Mouse (Mus musculus) intestine, embryonic 16.5 days (tissue): Measurements from ENCODE around the gene Hist2h2ab. TPM values are rescaled to one million over a fixed set of nuclear protein-coding genes. Genes with fewer than 3 reads are reported as not detected.
A peak's percentile ranks its signal among the peaks of the same experiment; 100 is the strongest.
"Not testable (repeated sequence)": the region's sequence is repeated elsewhere in the genome, so short reads cannot be mapped to it uniquely, and the experiment has no call there.

Experiments used
- ATAC-seq: fragments of 200-750 bp; cut with Nextera tagmentation; 2 replicates; pipeline ENCODE4 v1.8.0; 2017; ENCODE audit warnings: moderate TSS enrichment, moderate library complexity
- H3K27ac ChIP-seq: fragments of 300-500 bp; sonication (generic); 2 replicates; pipeline ENCODE4 v1.5.1; 2014; ENCODE audit warnings: mild to moderate bottlenecking, low read length
- H3K27me3 ChIP-seq: fragments of 300-500 bp; sonication (generic); replicated peaks from 2 replicates; pipeline ENCODE4 v1.6.1; 2014; ENCODE audit warnings: low read length, control low read depth, mixed read lengths; ENCODE audit not compliant: control insufficient read depth, insufficient read depth
- H3K36me3 ChIP-seq: fragments of 300-500 bp; sonication (generic); 2 replicates; pipeline ENCODE4 v1.6.1; 2014; ENCODE audit warnings: low read length, control low read depth; ENCODE audit not compliant: control insufficient read depth, insufficient read depth
- H3K4me1 ChIP-seq: fragments of 300-500 bp; sonication (generic); 2 replicates; pipeline ENCODE4 v1.6.1; 2014; ENCODE audit warnings: low read length, control low read depth, mixed read lengths; ENCODE audit not compliant: control insufficient read depth, insufficient read depth
- H3K4me2 ChIP-seq: fragments of 300-500 bp; sonication (generic); 2 replicates; pipeline ENCODE4 v1.6.1; 2014; ENCODE audit warnings: low read depth, low read length, control low read depth
- H3K4me3 ChIP-seq: fragments of 300-500 bp; sonication (generic); 2 replicates; pipeline ENCODE4 v1.5.1; 2014; ENCODE audit warnings: mild to moderate bottlenecking, low read length
- H3K9ac ChIP-seq: fragments of 300-500 bp; sonication (generic); 2 replicates; pipeline ENCODE4 v1.6.1; 2014; ENCODE audit warnings: low read depth, low read length
- H3K9me3 ChIP-seq: fragments of 300-500 bp; sonication (generic); 2 replicates; pipeline ENCODE4 v1.6.1; 2016; ENCODE audit warnings: low read length, control low read depth; ENCODE audit not compliant: control insufficient read depth
- WGBS: fragments of 180-500 bp; shearing (Covaris S2); extraction: QIAGEN DNeasy Blood & Tissue Kit; methylation state at CpG from one replicate; pipeline ENCODE4 v1.1.7; 2014; 5-methylcytosine and 5-hydroxymethylcytosine counted together
- polyA plus RNA-seq: library from polyadenylated mRNA; unstranded; fragments of >200 nt; fragmentation: Nextera tagmentation; extraction: Ambion mirVana; gene quantifications from 2 replicates; pipeline ENCODE4 v1.2.1, GENCODE M21; 2015

Hist2h2ab gene
- polyA plus RNA-seq, 1 experiment from 2014 or later = 0.70 TPM

GRCm38 (mm10) chr3:96262216-96262875 lies 42.7 kb downstream of the Hist2h2ab start:
- H3K27ac ChIP-seq = peak overlapping the region; percentile 98
- H3K4me1 ChIP-seq = peaks cover 15% of the 10 kb centered on the region; the same call in 1 of the 2 replicates
- H3K27me3 ChIP-seq = no peaks in the 10 kb centered on the region
- peak; percentile 81 for ATAC-seq
- peak overlapping the region; percentile 82 for H3K9ac ChIP-seq
- under 1% methylated on average over 19 of the region's 19 CpGs for WGBS
- peak overlapping the region; percentile 67 for H3K4me2 ChIP-seq
- no peaks in the 10 kb centered on the region for H3K36me3 ChIP-seq
- H3K9me3 ChIP-seq = no peaks in the 10 kb centered on the region
- peak overlapping the region; percentile 64 for H3K4me3 ChIP-seq

- Histone ChIP-seq H3K27me3 (no peaks in the 10 kb centered on the region), H3K4me3 (peak within 1 kb of the TSS; percentile 64), H3K36me3 (no peaks in the 10 kb centered on the region), H3K4me1 (peaks cover 17% of the 10 kb centered on the region; the same call in 1 of the 2 replicates), H3K9ac (peak within 1 kb of the TSS; percentile 82), H3K4me2 (peak within 1 kb of the TSS; percentile 67), H3K9me3 (no peaks in the 10 kb centered on the region), H3K27ac (peak within 1 kb of the TSS; percentile 98)
- under 1% methylated on average over 40 of the region's 40 CpGs for WGBS
- peak; percentile 87 for ATAC-seq
These were observed 43.4 kb downstream of the Hist2h2ab start, which contains the start of gene Hist2h4 for GRCm38 (mm10) chr3:96262979-96263550. Hist2h4 (minus strand) TSS chr3:96263311.

GRCm38 (mm10) chr3:96263558-96264403 lies 44.1 kb downstream of the Hist2h2ab start:
- peak; percentile 36 for ATAC-seq
- 6% methylated on average over 27 of the region's 27 CpGs for WGBS
- Histone ChIP-seq H3K4me2 (peak overlapping the region; percentile 55), H3K27ac (peak overlapping the region; percentile 97), H3K4me3 (peak overlapping the region; percentile 64), H3K27me3 (no peaks in the 10 kb centered on the region), H3K9me3 (no peaks in the 10 kb centered on the region), H3K4me1 (peaks cover 17% of the 10 kb centered on the region; the same call in 1 of the 2 replicates), H3K9ac (peak overlapping the region; percentile 79), H3K36me3 (no peaks in the 10 kb centered on the region)

- Histone ChIP-seq H3K27ac (peak overlapping the region; percentile 97), H3K4me3 (peak overlapping the region; percentile 64; the same call in 1 of the 2 replicates), H3K9me3 (no peaks in the 10 kb centered on the region), H3K9ac (peak overlapping the region; percentile 79), H3K4me2 (peak overlapping the region; percentile 55), H3K4me1 (peaks cover 17% of the 10 kb centered on the region; the same call in 1 of the 2 replicates), H3K27me3 (no peaks in the 10 kb centered on the region), H3K36me3 (no peaks in the 10 kb centered on the region)
- 73% methylated on average over 7 of the region's 7 CpGs for WGBS
- no peak for ATAC-seq
These were observed 44.8 kb downstream of the Hist2h2ab start for GRCm38 (mm10) chr3:96264404-96264949.

GRCm38 (mm10) chr3:96266132-96266710 lies 46.6 kb downstream of the Hist2h2ab start:
- no peaks in the 10 kb centered on the region for H3K9me3 ChIP-seq
- no peak overlapping the region for H3K4me3 ChIP-seq
- H3K36me3 ChIP-seq = no peaks in the 10 kb centered on the region
- H3K27me3 ChIP-seq = no peaks in the 10 kb centered on the region
- no peak overlapping the region for H3K4me2 ChIP-seq
- peaks cover 20% of the 10 kb centered on the region for H3K4me1 ChIP-seq
- 86% methylated on average over 8 of the region's 8 CpGs for WGBS
- H3K9ac ChIP-seq = no peak overlapping the region
- ATAC-seq = no peak
- H3K27ac ChIP-seq = no peak overlapping the region

GRCm38 (mm10) chr3:96267541-96267940 lies 47.9 kb downstream of the Hist2h2ab start:
- Histone ChIP-seq H3K36me3 (no peaks in the 10 kb centered on the region), H3K27ac (peak overlapping the region; percentile 92), H3K9ac (no peak overlapping the region), H3K4me2 (peak overlapping the region; percentile 57; the same call in 1 of the 2 replicates), H3K9me3 (no peaks in the 10 kb centered on the region), H3K4me1 (peaks cover 16% of the 10 kb centered on the region), H3K4me3 (no peak overlapping the region), H3K27me3 (no peaks in the 10 kb centered on the region)
- WGBS = 84% methylated on average over 4 of the region's 4 CpGs
- ATAC-seq = no peak

- Histone ChIP-seq H3K9ac (peak within 1 kb of the TSS; percentile 68), H3K4me2 (peak within 1 kb of the TSS; percentile 91), H3K4me3 (peak within 1 kb of the TSS; percentile 58), H3K27me3 (no peaks in the 10 kb centered on the region), H3K9me3 (no peaks in the 10 kb centered on the region), H3K36me3 (no peaks in the 10 kb centered on the region), H3K27ac (peak within 1 kb of the TSS; percentile 92), H3K4me1 (peaks cover 16% of the 10 kb centered on the region)
- peak; percentile 79 for ATAC-seq
- 19% methylated on average over 28 of the region's 30 CpGs for WGBS
These were observed 48.5 kb downstream of the Hist2h2ab start, which contains the start of gene Hist2h3b for GRCm38 (mm10) chr3:96268051-96268775. Hist2h3b (plus strand) TSS chr3:96268654.

GRCm38 (mm10) chr3:96268776-96269378 lies 49.2 kb downstream of the Hist2h2ab start:
- Histone ChIP-seq H3K4me1 (peaks cover 16% of the 10 kb centered on the region), H3K4me3 (peak overlapping the region; percentile 50), H3K4me2 (peak overlapping the region; percentile 63), H3K27ac (peak overlapping the region; percentile 92), H3K9ac (peak overlapping the region; percentile 68)
- not testable (repeated sequence) for H3K27me3 ChIP-seq, H3K9me3 ChIP-seq, H3K36me3 ChIP-seq
- peak; percentile 42 for ATAC-seq
- WGBS = 1% methylated on average over 9 of the region's 44 CpGs
